Mouse (Mus musculus): ENCODE results near the gene Batf2. TPM values are rescaled to one million over a fixed set of nuclear protein-coding genes. Genes with fewer than 3 reads are reported as not detected.

Batf2 gene
- polyA plus RNA-seq, 1 experiment from 2014 or later, result not detected

- no peak overlapping the region for H3K4me3 ChIP-seq (ENCODE audit: low read length)
- ATAC-seq, result no peak
- H3K27me3 ChIP-seq (replicated peaks; ENCODE audit: control insufficient read depth, insufficient read depth, low read length), result no peaks in the 10 kb centered on the region
- H3K4me2 ChIP-seq (ENCODE audit: low read length), result no peak overlapping the region
- H3K27ac ChIP-seq (ENCODE audit: low read depth, low read length), result no peak overlapping the region
- 77% methylated on average over 9 of the region's 9 CpGs for WGBS
- H3K4me1 ChIP-seq (ENCODE audit: control insufficient read depth, insufficient read depth, low read depth, low read length), result no peaks in the 10 kb centered on the region
- H3K9ac ChIP-seq (ENCODE audit: low read depth, low read length), result no peak overlapping the region
- no peaks in the 10 kb centered on the region for H3K36me3 ChIP-seq (ENCODE audit: control insufficient read depth, insufficient read depth, low read length)
- no peaks in the 10 kb centered on the region for H3K9me3 ChIP-seq (ENCODE audit: control insufficient read depth, low read length)
These were observed 14.4 kb downstream of the Batf2 start for GRCm38 (mm10) chr19:6155174-6155573.

DNA sequence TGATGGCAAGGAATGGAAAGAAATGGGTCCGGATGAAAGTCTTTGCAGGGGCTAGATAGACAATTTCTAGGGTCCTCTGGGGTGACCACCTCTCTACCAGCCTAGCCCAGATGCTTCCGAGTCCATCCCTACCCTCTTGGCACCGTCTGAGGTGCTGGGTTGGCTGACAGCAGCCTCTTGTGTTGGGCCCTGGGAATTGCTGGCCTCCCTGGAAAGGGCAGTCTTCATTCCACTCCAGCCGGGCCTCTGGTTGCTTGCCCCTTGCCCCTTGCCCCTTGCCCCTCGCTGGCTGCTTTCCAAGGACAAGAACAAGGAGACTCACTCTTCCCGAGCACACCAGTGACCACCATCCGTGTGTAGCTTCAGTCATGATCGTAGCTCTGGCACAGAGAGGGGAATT is 15.6 kb downstream of the Batf2 start:
- no peak overlapping the region for H3K27ac ChIP-seq (ENCODE audit: low read depth, low read length)
- H3K4me3 ChIP-seq (ENCODE audit: low read length), result no peak overlapping the region
- no peak overlapping the region for H3K9ac ChIP-seq (ENCODE audit: low read depth, low read length)
- WGBS, result 56% methylated on average over 8 of the region's 8 CpGs
- no peaks in the 10 kb centered on the region for H3K4me1 ChIP-seq (ENCODE audit: control insufficient read depth, insufficient read depth, low read depth, low read length)
- no peak overlapping the region for H3K4me2 ChIP-seq (ENCODE audit: low read length)
- no peak for ATAC-seq
- H3K9me3 ChIP-seq (ENCODE audit: control insufficient read depth, low read length), result no peaks in the 10 kb centered on the region
- no peaks in the 10 kb centered on the region for H3K27me3 ChIP-seq (replicated peaks; ENCODE audit: control insufficient read depth, insufficient read depth, low read length)
- H3K36me3 ChIP-seq (ENCODE audit: control insufficient read depth, insufficient read depth, low read length), result no peaks in the 10 kb centered on the region

DNA sequence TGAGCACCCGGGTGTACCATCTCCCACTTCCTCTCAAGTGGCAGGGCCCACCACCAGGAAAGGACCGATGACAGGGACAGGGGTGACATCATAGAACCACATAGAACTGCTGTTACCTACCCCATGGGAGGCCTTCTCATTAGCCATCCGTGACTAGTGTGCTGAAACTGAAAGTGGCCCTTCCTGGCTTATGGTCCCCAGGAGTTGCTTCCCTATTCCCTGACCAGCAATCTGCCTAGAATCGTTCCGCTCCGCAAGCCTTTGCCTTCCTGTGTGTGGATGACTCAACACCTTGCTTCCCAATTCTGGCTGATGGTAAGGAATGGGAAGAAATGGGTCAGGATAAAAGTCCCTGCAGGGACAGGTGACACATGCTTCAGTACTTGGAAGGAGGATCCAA is 16.4 kb downstream of the Batf2 start:
- 77% methylated on average over 6 of the region's 6 CpGs for WGBS
- H3K9me3 ChIP-seq (ENCODE audit: control insufficient read depth, low read length), result no peaks in the 10 kb centered on the region
- H3K9ac ChIP-seq (ENCODE audit: low read depth, low read length), result no peak overlapping the region

GRCm38 (mm10) chr19:6163872-6164547 is 23.2 kb downstream of the Batf2 start:
- H3K27ac ChIP-seq (ENCODE audit: low read depth, low read length), result no peak overlapping the region
- 72% methylated on average over 10 of the region's 10 CpGs for WGBS
- ATAC-seq, result no peak

More for the DNA sequence above, 16.4 kb downstream of the Batf2 start:
- Histone ChIP-seq H3K27ac (ENCODE audit: low read depth, low read length) (no peak overlapping the region), H3K4me1 (ENCODE audit: control insufficient read depth, insufficient read depth, low read depth, low read length) (no peaks in the 10 kb centered on the region), H3K36me3 (ENCODE audit: control insufficient read depth, insufficient read depth, low read length) (no peaks in the 10 kb centered on the region), H3K27me3 (replicated peaks; ENCODE audit: control insufficient read depth, insufficient read depth, low read length) (no peaks in the 10 kb centered on the region), H3K4me2 (ENCODE audit: low read length) (no peak overlapping the region), H3K4me3 (ENCODE audit: low read length) (no peak overlapping the region)
- ATAC-seq, result no peak

GRCm38 (mm10) chr19:6166750-6167149 is 26.0 kb downstream of the Batf2 start:
- Histone ChIP-seq H3K27me3 (replicated peaks; ENCODE audit: control insufficient read depth, insufficient read depth, low read length) (no peaks in the 10 kb centered on the region; the same call in 1 of the 2 replicates), H3K9ac (ENCODE audit: low read depth, low read length) (no peak overlapping the region), H3K36me3 (ENCODE audit: control insufficient read depth, insufficient read depth, low read length) (no peaks in the 10 kb centered on the region), H3K4me1 (ENCODE audit: control insufficient read depth, insufficient read depth, low read depth, low read length) (no peaks in the 10 kb centered on the region), H3K4me3 (ENCODE audit: low read length) (no peak overlapping the region), H3K4me2 (ENCODE audit: low read length) (no peak overlapping the region), H3K9me3 (ENCODE audit: control insufficient read depth, low read length) (no peaks in the 10 kb centered on the region; the same call in 1 of the 2 replicates), H3K27ac (ENCODE audit: low read depth, low read length) (no peak overlapping the region)
- no peak for ATAC-seq
- WGBS, result 77% methylated on average over 4 of the region's 4 CpGs

More at GRCm38 (mm10) chr19:6163872-6164547, 23.2 kb downstream of the Batf2 start:
- no peaks in the 10 kb centered on the region for H3K9me3 ChIP-seq (ENCODE audit: control insufficient read depth, low read length)
- no peaks in the 10 kb centered on the region for H3K4me1 ChIP-seq (ENCODE audit: control insufficient read depth, insufficient read depth, low read depth, low read length)
- H3K27me3 ChIP-seq (replicated peaks; ENCODE audit: control insufficient read depth, insufficient read depth, low read length), result no peaks in the 10 kb centered on the region
- H3K4me3 ChIP-seq (ENCODE audit: low read length), result no peak overlapping the region
- H3K4me2 ChIP-seq (ENCODE audit: low read length), result no peak overlapping the region
- H3K36me3 ChIP-seq (ENCODE audit: control insufficient read depth, insufficient read depth, low read length), result no peaks in the 10 kb centered on the region
- no peak overlapping the region for H3K9ac ChIP-seq (ENCODE audit: low read depth, low read length)

DNA sequence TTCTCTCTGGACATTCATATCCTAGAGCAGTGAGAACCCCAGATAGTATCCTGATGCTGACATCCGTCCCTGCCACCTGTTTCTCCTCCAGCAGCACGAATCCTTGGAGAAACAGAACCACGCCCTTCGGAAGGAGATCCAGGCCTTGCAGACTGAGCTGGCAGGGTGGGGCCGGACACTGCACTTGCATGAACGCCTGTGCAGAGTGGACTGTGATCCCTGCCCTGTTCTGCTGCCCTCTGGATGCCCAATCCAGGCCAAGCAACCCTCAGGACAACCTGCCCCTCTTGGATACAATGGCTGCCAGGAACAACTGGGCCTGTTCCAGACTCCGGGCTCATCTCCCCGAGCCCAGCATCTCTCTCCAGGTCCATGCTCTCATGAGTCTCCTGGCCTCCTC is 30.4 kb downstream of the Batf2 start:
- H3K9me3 ChIP-seq (ENCODE audit: control insufficient read depth, low read length), result no peaks in the 10 kb centered on the region; the same call in 1 of the 2 replicates
- no peak for ATAC-seq
- H3K9ac ChIP-seq (ENCODE audit: low read depth, low read length), result no peak overlapping the region
- no peaks in the 10 kb centered on the region for H3K36me3 ChIP-seq (ENCODE audit: control insufficient read depth, insufficient read depth, low read length)
- no peak overlapping the region for H3K4me3 ChIP-seq (ENCODE audit: low read length)
- no peaks in the 10 kb centered on the region for H3K4me1 ChIP-seq (ENCODE audit: control insufficient read depth, insufficient read depth, low read depth, low read length)
- no peak overlapping the region for H3K27ac ChIP-seq (ENCODE audit: low read depth, low read length)
- no peak overlapping the region for H3K4me2 ChIP-seq (ENCODE audit: low read length)
- H3K27me3 ChIP-seq (replicated peaks; ENCODE audit: control insufficient read depth, insufficient read depth, low read length), result no peaks in the 10 kb centered on the region; the same call in 1 of the 2 replicates
- WGBS, result 82% methylated on average over 8 of the region's 8 CpGs

DNA sequence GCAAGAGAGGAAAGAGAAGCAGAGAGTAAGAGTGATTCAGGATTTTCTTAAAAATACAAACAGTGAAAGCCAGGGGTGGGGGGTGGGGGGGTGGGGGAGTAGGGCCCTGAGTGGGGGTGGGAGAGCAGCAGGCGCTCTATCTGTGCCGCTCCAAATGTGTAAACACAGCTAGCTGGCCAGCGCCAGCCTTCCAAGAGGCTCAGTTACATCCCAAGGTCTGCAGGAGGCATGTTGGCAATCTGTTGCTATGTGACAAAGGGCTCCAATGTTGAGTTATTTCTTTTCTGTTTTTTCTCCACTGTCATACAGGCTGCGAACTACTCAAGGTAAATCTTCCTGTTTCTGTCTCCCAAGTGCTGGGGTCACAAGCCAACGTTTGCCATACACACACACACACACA is 34.0 kb downstream of the Batf2 start:
- Histone ChIP-seq H3K4me3 (ENCODE audit: low read length) (no peak overlapping the region), H3K9ac (ENCODE audit: low read depth, low read length) (no peak overlapping the region), H3K4me1 (ENCODE audit: control insufficient read depth, insufficient read depth, low read depth, low read length) (no peaks in the 10 kb centered on the region), H3K27me3 (replicated peaks; ENCODE audit: control insufficient read depth, insufficient read depth, low read length) (no peaks in the 10 kb centered on the region; the same call in 1 of the 2 replicates), H3K4me2 (ENCODE audit: low read length) (no peak overlapping the region), H3K27ac (ENCODE audit: low read depth, low read length) (no peak overlapping the region), H3K9me3 (ENCODE audit: control insufficient read depth, low read length) (no peaks in the 10 kb centered on the region; the same call in 1 of the 2 replicates), H3K36me3 (ENCODE audit: control insufficient read depth, insufficient read depth, low read length) (no peaks in the 10 kb centered on the region)
- 42% methylated on average over 5 of the region's 5 CpGs for WGBS
- ATAC-seq, result no peak

GRCm38 (mm10) chr19:6178775-6179174 is 38.0 kb downstream of the Batf2 start:
- no peak for ATAC-seq
- Histone ChIP-seq H3K4me3 (ENCODE audit: low read length) (no peak overlapping the region), H3K27me3 (replicated peaks; ENCODE audit: control insufficient read depth, insufficient read depth, low read length) (no peaks in the 10 kb centered on the region), H3K9ac (ENCODE audit: low read depth, low read length) (no peak overlapping the region), H3K4me1 (ENCODE audit: control insufficient read depth, insufficient read depth, low read depth, low read length) (no peaks in the 10 kb centered on the region), H3K27ac (ENCODE audit: low read depth, low read length) (no peak overlapping the region), H3K4me2 (ENCODE audit: low read length) (no peak overlapping the region), H3K9me3 (ENCODE audit: control insufficient read depth, low read length) (no peaks in the 10 kb centered on the region), H3K36me3 (ENCODE audit: control insufficient read depth, insufficient read depth, low read length) (no peaks in the 10 kb centered on the region)
- 89% methylated on average over 6 of the region's 6 CpGs for WGBS

DNA sequence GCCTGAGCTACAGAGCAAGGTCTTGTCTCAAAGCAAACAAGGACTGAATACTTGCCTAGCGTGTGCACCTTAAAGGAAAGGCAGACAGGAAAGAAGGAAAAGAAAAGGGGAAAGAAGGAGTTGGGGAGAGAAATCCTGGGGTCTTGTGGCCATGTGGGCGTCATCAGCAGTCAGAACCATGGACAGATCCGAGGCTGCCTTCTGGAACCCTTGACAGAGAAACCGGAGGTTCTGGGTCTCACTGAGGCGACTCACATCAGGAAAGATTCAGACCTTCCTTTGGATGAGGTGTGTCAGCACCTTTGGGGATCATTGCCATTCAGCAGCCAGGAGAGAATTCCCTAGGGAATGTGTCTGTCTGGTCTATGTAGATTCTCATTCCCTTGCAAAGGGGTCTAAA is 40.8 kb downstream of the Batf2 start:
- no peak for ATAC-seq
- Histone ChIP-seq H3K27me3 (replicated peaks; ENCODE audit: control insufficient read depth, insufficient read depth, low read length) (no peaks in the 10 kb centered on the region), H3K9ac (ENCODE audit: low read depth, low read length) (no peak overlapping the region), H3K4me1 (ENCODE audit: control insufficient read depth, insufficient read depth, low read depth, low read length) (no peaks in the 10 kb centered on the region), H3K27ac (ENCODE audit: low read depth, low read length) (no peak overlapping the region), H3K4me3 (ENCODE audit: low read length) (no peak overlapping the region), H3K9me3 (ENCODE audit: control insufficient read depth, low read length) (no peaks in the 10 kb centered on the region), H3K4me2 (ENCODE audit: low read length) (no peak overlapping the region), H3K36me3 (ENCODE audit: control insufficient read depth, insufficient read depth, low read length) (no peaks in the 10 kb centered on the region)
- 29% methylated on average over 5 of the region's 5 CpGs for WGBS
